Mouse (Mus musculus) neural tube, embryonic 12.5 days (tissue): ENCODE data around the gene Poc5. TPM values are rescaled to one million over a fixed set of nuclear protein-coding genes. Genes with fewer than 3 reads are reported as not detected.
A peak's percentile ranks its signal among the peaks of the same experiment; 100 is the strongest.

Source experiments
- ATAC-seq: fragments of 200-750 bp; cut with Nextera tagmentation; 2 replicates; pipeline ENCODE4 v1.8.0; 2017; ENCODE audit warnings: low read depth, mild to moderate bottlenecking, moderate TSS enrichment, moderate library complexity; ENCODE audit not compliant: low FRiP score
- H3K27ac ChIP-seq: fragments of 300-500 bp; sonication (generic); 2 replicates; pipeline ENCODE4 v1.5.1; 2016
- H3K27me3 ChIP-seq: fragments of 300-500 bp; sonication (generic); replicated peaks from 2 replicates; pipeline ENCODE4 v1.6.1; 2016; ENCODE audit warnings: mild to moderate bottlenecking
- H3K36me3 ChIP-seq: fragments of 300-500 bp; sonication (generic); 2 replicates; pipeline ENCODE4 v1.6.1; 2016; ENCODE audit warnings: mild to moderate bottlenecking
- H3K4me1 ChIP-seq: fragments of 300-500 bp; sonication (generic); 2 replicates; pipeline ENCODE4 v1.6.1; 2016
- H3K4me2 ChIP-seq: fragments of 300-500 bp; sonication (generic); replicated peaks from 2 replicates; pipeline ENCODE4 v1.6.1; 2016; ENCODE audit warnings: mild to moderate bottlenecking
- H3K4me3 ChIP-seq: fragments of 300-500 bp; sonication (generic); 2 replicates; pipeline ENCODE4 v1.5.1; 2016
- H3K9ac ChIP-seq: fragments of 300-500 bp; sonication (generic); 2 replicates; pipeline ENCODE4 v1.6.1; 2016; ENCODE audit warnings: mild to moderate bottlenecking
- H3K9me3 ChIP-seq: fragments of 300-500 bp; sonication (generic); 2 replicates; pipeline ENCODE4 v1.6.1; 2016; ENCODE audit warnings: mild to moderate bottlenecking
- WGBS: fragments of 180-500 bp; shearing (Covaris S2); methylation state at CpG from one replicate; pipeline ENCODE4 v1.1.7; 2016; 5-methylcytosine and 5-hydroxymethylcytosine counted together
- polyA plus RNA-seq: library from polyadenylated mRNA; unstranded; fragments of >200 nt; fragmentation: Nextera tagmentation; extraction: Ambion mirVana; gene quantifications from 2 replicates; pipeline ENCODE4 v1.2.1, GENCODE M21; 2016

Poc5 gene
- polyA plus RNA-seq, 1 experiment from 2014 or later: 30.6 TPM

DNA sequence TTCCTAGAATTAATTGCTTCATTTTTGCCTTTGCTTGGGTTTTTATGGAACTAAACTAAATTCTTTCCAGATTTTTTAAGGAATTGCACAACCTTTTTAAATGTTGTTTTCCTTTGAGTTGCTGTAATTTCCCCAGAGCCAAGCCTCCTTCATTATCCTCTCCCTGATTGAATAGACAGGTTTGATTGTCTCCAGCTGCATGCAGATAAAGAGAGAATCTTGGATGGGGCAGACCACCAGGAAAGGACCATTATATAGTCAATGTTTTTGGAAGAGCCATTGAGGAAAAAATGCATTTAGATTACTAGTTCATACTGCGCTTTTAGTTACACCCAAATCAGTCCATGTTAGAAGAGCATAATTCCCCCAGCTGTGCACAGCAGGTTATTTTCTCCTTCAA is 20.7 kb downstream of the Poc5 start:
- H3K36me3 ChIP-seq: peaks cover 50% of the 10 kb centered on the region
- no peaks in the 10 kb centered on the region for H3K4me1 ChIP-seq
- no peaks in the 10 kb centered on the region for H3K9me3 ChIP-seq
- WGBS: 98% methylated on average over 1 of the region's 1 CpGs
- H3K9ac ChIP-seq: no peak overlapping the region
- H3K4me3 ChIP-seq: no peak overlapping the region
- no peak overlapping the region for H3K27ac ChIP-seq
- no peaks in the 10 kb centered on the region for H3K27me3 ChIP-seq
- ATAC-seq: no peak
- no peak overlapping the region for H3K4me2 ChIP-seq

- no peak overlapping the region for H3K4me3 ChIP-seq
- no peak overlapping the region for H3K4me2 ChIP-seq
- H3K9ac ChIP-seq: no peak overlapping the region
- no peak overlapping the region for H3K27ac ChIP-seq
- no peak for ATAC-seq
- H3K36me3 ChIP-seq: peaks cover 53% of the 10 kb centered on the region
- no peaks in the 10 kb centered on the region for H3K9me3 ChIP-seq
- 94% methylated on average over 6 of the region's 6 CpGs for WGBS
- H3K4me1 ChIP-seq: no peaks in the 10 kb centered on the region
- no peaks in the 10 kb centered on the region for H3K27me3 ChIP-seq
Measured at GRCm38 (mm10) chr13:96414384-96414783, 26.3 kb downstream of the Poc5 start.

- H3K27me3 ChIP-seq: no peaks in the 10 kb centered on the region
- 94% methylated on average over 8 of the region's 8 CpGs for WGBS
- peaks cover 42% of the 10 kb centered on the region for H3K36me3 ChIP-seq
- H3K4me1 ChIP-seq: no peaks in the 10 kb centered on the region
- no peak overlapping the region for H3K27ac ChIP-seq
- no peak overlapping the region for H3K4me2 ChIP-seq
- H3K4me3 ChIP-seq: no peak overlapping the region
- H3K9me3 ChIP-seq: no peaks in the 10 kb centered on the region
- ATAC-seq: no peak
- H3K9ac ChIP-seq: no peak overlapping the region
Measured at GRCm38 (mm10) chr13:96416380-96416779, 28.3 kb downstream of the Poc5 start.

- Histone ChIP-seq H3K4me1 (no peaks in the 10 kb centered on the region), H3K36me3 (peaks cover 40% of the 10 kb centered on the region), H3K4me3 (no peak overlapping the region), H3K4me2 (no peak overlapping the region), H3K9ac (no peak overlapping the region), H3K27ac (no peak overlapping the region), H3K27me3 (no peaks in the 10 kb centered on the region), H3K9me3 (no peaks in the 10 kb centered on the region)
- no peak for ATAC-seq
- WGBS: 90% methylated on average over 5 of the region's 5 CpGs
Measured at GRCm38 (mm10) chr13:96417261-96417813, 29.2 kb downstream of the Poc5 start.

GRCm38 (mm10) chr13:96418487-96418886 is 30.4 kb downstream of the Poc5 start:
- H3K27ac ChIP-seq: no peak overlapping the region
- no peaks in the 10 kb centered on the region for H3K4me1 ChIP-seq
- H3K9ac ChIP-seq: no peak overlapping the region
- 92% methylated on average over 4 of the region's 4 CpGs for WGBS
- peaks cover 38% of the 10 kb centered on the region for H3K36me3 ChIP-seq
- ATAC-seq: no peak
- H3K9me3 ChIP-seq: no peaks in the 10 kb centered on the region
- no peaks in the 10 kb centered on the region for H3K27me3 ChIP-seq
- no peak overlapping the region for H3K4me2 ChIP-seq
- no peak overlapping the region for H3K4me3 ChIP-seq

DNA sequence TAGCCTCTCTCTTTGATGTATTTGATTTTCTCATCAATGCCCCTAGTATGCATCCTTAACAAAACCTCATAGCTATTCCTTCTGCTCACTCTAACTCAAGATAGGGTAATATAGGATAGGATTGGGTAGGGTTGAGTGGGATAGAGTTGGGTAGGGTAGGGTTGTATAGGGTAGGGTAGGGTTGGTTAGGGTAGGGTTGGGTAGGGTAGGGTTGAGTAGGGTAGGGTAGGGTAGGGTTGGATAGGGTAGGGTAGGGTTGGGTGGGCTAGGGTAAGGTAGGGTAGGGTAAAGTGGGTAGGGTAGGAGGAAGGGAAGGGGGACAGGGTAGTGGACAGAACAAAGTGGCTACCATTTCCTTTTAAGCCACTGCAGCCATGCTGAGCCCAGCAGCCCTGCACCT is 33.1 kb downstream of the Poc5 start:
- Histone ChIP-seq H3K4me1 (no peaks in the 10 kb centered on the region), H3K36me3 (peaks cover 13% of the 10 kb centered on the region), H3K9ac (no peak overlapping the region), H3K9me3 (no peaks in the 10 kb centered on the region), H3K27ac (no peak overlapping the region), H3K4me2 (no peak overlapping the region), H3K27me3 (no peaks in the 10 kb centered on the region), H3K4me3 (no peak overlapping the region)
- no peak for ATAC-seq

DNA sequence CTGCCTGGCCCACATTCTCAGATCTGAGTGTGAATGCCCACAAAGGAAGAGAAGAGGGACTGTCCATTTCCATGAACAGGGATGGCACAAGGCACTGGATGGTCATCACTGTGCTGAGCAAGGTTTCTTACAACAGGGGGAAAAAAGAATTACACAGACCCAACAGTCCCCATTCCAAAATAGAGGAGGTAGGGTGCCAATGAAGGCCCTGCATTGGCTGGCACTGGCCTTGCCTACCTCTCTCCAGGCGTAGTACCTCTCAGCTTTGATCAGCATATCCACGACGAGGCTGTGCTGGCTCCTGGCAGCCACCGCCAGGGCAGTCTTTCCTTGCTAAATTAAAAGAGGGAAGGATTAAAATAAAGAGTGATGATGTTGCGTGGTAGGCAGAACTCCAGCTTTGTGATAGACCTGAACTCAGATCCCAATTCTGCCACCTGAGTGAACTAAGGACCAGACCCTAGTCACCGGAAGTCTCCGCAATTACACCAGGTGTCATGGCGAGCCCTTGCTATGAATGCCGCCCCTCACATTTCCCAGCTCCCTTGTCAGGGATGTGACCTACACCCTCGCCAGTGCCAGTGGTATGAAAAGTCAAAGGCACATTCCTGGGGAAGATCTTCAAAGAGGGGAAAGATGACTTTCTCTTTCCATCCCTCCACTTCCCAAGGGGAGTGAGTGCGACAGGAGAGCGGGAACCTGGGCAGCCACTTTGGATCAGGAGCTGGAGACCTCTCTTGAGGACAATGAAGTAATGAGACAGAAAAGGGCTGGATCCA is 36.6 kb downstream of the Poc5 start:
- WGBS: 94% methylated on average over 12 of the region's 12 CpGs
- no peaks in the 10 kb centered on the region for H3K9me3 ChIP-seq

GRCm38 (mm10) chr13:96426044-96426443 is 38.0 kb downstream of the Poc5 start:
- no peaks in the 10 kb centered on the region for H3K4me1 ChIP-seq
- H3K27me3 ChIP-seq: no peaks in the 10 kb centered on the region
- no peak overlapping the region for H3K4me2 ChIP-seq
- ATAC-seq: no peak
- H3K36me3 ChIP-seq: no peaks in the 10 kb centered on the region
- H3K9me3 ChIP-seq: no peaks in the 10 kb centered on the region
- no peak overlapping the region for H3K9ac ChIP-seq
- H3K27ac ChIP-seq: no peak overlapping the region
- 44% methylated on average over 3 of the region's 3 CpGs for WGBS
- H3K4me3 ChIP-seq: no peak overlapping the region

More for the DNA sequence above, 36.6 kb downstream of the Poc5 start:
- Histone ChIP-seq H3K4me3 (no peak overlapping the region), H3K27ac (no peak overlapping the region), H3K36me3 (0 out of 2 replicates have a peak, but pooled peaks cover 2% of the 10 kb centered on the region), H3K4me2 (no peak overlapping the region), H3K4me1 (no peaks in the 10 kb centered on the region), H3K9ac (no peak overlapping the region), H3K27me3 (no peaks in the 10 kb centered on the region)
- ATAC-seq: no peak

GRCm38 (mm10) chr13:96428531-96428930 is 40.4 kb downstream of the Poc5 start:
- no peak overlapping the region for H3K4me2 ChIP-seq
- no peak overlapping the region for H3K9ac ChIP-seq
- H3K4me3 ChIP-seq: no peak overlapping the region
- 80% methylated on average over 5 of the region's 5 CpGs for WGBS
- H3K27me3 ChIP-seq: no peaks in the 10 kb centered on the region
- no peak for ATAC-seq
- no peaks in the 10 kb centered on the region for H3K4me1 ChIP-seq
- H3K9me3 ChIP-seq: no peaks in the 10 kb centered on the region
- no peaks in the 10 kb centered on the region for H3K36me3 ChIP-seq
- no peak overlapping the region for H3K27ac ChIP-seq

DNA sequence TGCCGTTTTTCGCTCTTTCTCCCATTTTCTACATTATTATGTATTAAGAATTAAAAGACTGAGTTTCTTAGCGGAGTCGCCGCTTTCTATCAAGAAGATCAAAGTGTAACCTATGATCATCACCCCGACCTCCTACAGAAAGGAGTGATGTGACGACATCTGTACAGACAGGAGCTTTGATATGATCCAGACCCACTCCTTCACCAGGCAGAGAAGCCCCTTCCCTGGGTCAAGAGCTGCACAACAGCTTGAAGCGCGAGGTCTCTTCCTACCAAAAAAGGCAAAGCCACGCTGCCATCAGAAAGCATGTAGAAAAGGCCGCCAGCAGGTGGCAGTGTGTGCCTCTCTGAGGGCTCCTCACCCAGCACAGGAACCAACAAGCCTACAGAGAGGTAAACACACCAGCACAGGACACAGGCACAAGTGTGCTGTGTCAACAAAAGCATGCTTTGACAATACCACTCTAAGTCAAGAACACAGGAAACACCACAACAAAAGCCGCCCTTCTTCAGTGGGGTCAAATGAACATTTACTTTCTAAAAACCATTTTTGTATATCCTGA is 43.6 kb downstream of the Poc5 start:
- Histone ChIP-seq H3K4me2 (no peak overlapping the region), H3K27ac (no peak overlapping the region), H3K4me1 (no peaks in the 10 kb centered on the region), H3K4me3 (no peak overlapping the region), H3K9ac (no peak overlapping the region), H3K9me3 (no peaks in the 10 kb centered on the region), H3K27me3 (no peaks in the 10 kb centered on the region), H3K36me3 (no peaks in the 10 kb centered on the region)
- ATAC-seq: peak; percentile 77; the same call in 1 of the 2 replicates
- 42% methylated on average over 12 of the region's 12 CpGs for WGBS

GRCm38 (mm10) chr13:96432376-96432811 is 44.3 kb downstream of the Poc5 start:
- no peaks in the 10 kb centered on the region for H3K36me3 ChIP-seq
- no peak overlapping the region for H3K4me2 ChIP-seq
- no peak overlapping the region for H3K27ac ChIP-seq
- H3K27me3 ChIP-seq: no peaks in the 10 kb centered on the region
- H3K9me3 ChIP-seq: no peaks in the 10 kb centered on the region
- no peaks in the 10 kb centered on the region for H3K4me1 ChIP-seq
- 45% methylated on average over 3 of the region's 3 CpGs for WGBS
- no peak for ATAC-seq
- H3K9ac ChIP-seq: no peak overlapping the region
- no peak overlapping the region for H3K4me3 ChIP-seq

DNA sequence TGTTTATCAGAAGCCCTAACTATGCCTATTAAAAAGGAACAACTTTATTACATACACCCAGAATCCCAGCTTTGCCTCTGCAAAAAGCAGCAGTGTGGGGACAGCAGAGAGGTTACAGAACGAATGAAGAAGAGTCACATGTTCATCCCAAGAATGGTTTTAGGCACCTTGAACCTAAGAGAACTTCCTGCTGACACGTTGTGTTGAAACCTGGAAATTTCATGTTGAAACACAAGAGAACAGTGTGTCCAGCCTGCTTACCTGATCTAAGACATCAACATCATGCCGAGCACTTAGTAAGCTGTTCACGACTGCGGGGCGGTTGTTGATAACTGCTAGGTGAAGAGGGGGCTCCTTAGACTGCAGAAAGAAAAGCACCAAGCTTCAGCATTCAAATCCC is 44.9 kb downstream of the Poc5 start:
- H3K4me2 ChIP-seq: no peak overlapping the region
- no peaks in the 10 kb centered on the region for H3K27me3 ChIP-seq
- no peaks in the 10 kb centered on the region for H3K36me3 ChIP-seq
- H3K9me3 ChIP-seq: no peaks in the 10 kb centered on the region
- no peak overlapping the region for H3K27ac ChIP-seq
- ATAC-seq: no peak
- 87% methylated on average over 6 of the region's 6 CpGs for WGBS
- no peak overlapping the region for H3K4me3 ChIP-seq
- no peak overlapping the region for H3K9ac ChIP-seq
- no peaks in the 10 kb centered on the region for H3K4me1 ChIP-seq
